Mouse (Mus musculus) embryonic facial prominence, embryonic 13.5 days (tissue): ENCODE results near the gene Il3ra. TPM values are rescaled to one million over a fixed set of nuclear protein-coding genes. Genes with fewer than 3 reads are reported as not detected.

ENCODE experiments used
- polyA plus RNA-seq: library from polyadenylated mRNA; unstranded; fragments of >200 nt; fragmentation: Nextera tagmentation; extraction: Ambion mirVana; gene quantifications from 2 replicates; pipeline ENCODE4 v1.2.1, GENCODE M21; 2015

Gene Il3ra
- polyA plus RNA-seq, 1 experiment from 2014 or later = 4.4 TPM

Other genes starting within 250 kb of the Il3ra start
- 254 and 256 TPM in 2 replicates for gene Psmd6, start 225.3 kb upstream of the Il3ra start, polyA plus RNA-seq
- 0.06 TPM in 1 of 2 replicates, not detected in the other for gene Olfr720, start 159.4 kb upstream of the Il3ra start, polyA plus RNA-seq
- gene Olfr31, start 23.4 kb upstream of the Il3ra start, polyA plus RNA-seq = not detected in 2 replicates
- gene Olfr721-ps1, start 55.0 kb downstream of the Il3ra start, polyA plus RNA-seq = 0.18 TPM in 1 of 2 replicates, not detected in the other